Mouse (Mus musculus) ES-Bruce4 (cell line): ENCODE measurements at regions not wholly inside any gene's neighbourhood (a gene's known extent, or its start where the extent isn't known, plus 50 kb on each side); places are given as distances from the start of the nearest gene placed in this dataset.

Experiments
- H3K27ac ChIP-seq: 2 replicates; pipeline ENCODE4 v1.5.1; 2012; ENCODE audit warnings: low read length, inconsistent platforms; ENCODE audit not compliant: insufficient read depth
- H3K27me3 ChIP-seq: 2 replicates; pipeline ENCODE4 v1.6.1; 2012; ENCODE audit warnings: mild to moderate bottlenecking, low read length, inconsistent platforms; ENCODE audit not compliant: control insufficient read depth, poor library complexity, insufficient read depth, severe bottlenecking
- H3K36me3 ChIP-seq: 2 replicates; pipeline ENCODE4 v1.6.1; 2012; ENCODE audit warnings: inconsistent platforms, mild to moderate bottlenecking, low read length, moderate library complexity; ENCODE audit not compliant: control insufficient read depth, poor library complexity, insufficient read depth, severe bottlenecking
- H3K4me1 ChIP-seq: one replicate; pipeline ENCODE4 v1.8.1; 2011; ENCODE audit warnings: low read length; ENCODE audit not compliant: control insufficient read depth, insufficient read depth
- H3K4me3 ChIP-seq: 2 replicates; pipeline ENCODE4 v1.5.1; 2011; ENCODE audit warnings: low read depth, mild to moderate bottlenecking, low read length
- H3K9ac ChIP-seq: 2 replicates; pipeline ENCODE4 v1.6.1; 2012; ENCODE audit warnings: low read depth, mild to moderate bottlenecking, inconsistent platforms; ENCODE audit not compliant: poor library complexity, severe bottlenecking
- H3K9me3 ChIP-seq: replicated peaks from 2 replicates; pipeline ENCODE4 v1.6.1; 2012; ENCODE audit warnings: mild to moderate bottlenecking, low read length, inconsistent platforms; ENCODE audit not compliant: control insufficient read depth, poor library complexity, insufficient read depth, severe bottlenecking
- CTCF ChIP-seq: IDR thresholded peaks from one replicate; pipeline ENCODE4 v1.8.1; 2011; ENCODE audit warnings: low read depth, low read length
- EP300 ChIP-seq: IDR thresholded peaks from 2 replicates; pipeline ENCODE4 v1.6.1; 2011; ENCODE audit warnings: low read depth, low read length; ENCODE audit not compliant: insufficient read depth
- POLR2A ChIP-seq: IDR thresholded peaks from one replicate; pipeline ENCODE4 v1.8.1; 2011; ENCODE audit warnings: low read length; ENCODE audit not compliant: insufficient read depth

DNA sequence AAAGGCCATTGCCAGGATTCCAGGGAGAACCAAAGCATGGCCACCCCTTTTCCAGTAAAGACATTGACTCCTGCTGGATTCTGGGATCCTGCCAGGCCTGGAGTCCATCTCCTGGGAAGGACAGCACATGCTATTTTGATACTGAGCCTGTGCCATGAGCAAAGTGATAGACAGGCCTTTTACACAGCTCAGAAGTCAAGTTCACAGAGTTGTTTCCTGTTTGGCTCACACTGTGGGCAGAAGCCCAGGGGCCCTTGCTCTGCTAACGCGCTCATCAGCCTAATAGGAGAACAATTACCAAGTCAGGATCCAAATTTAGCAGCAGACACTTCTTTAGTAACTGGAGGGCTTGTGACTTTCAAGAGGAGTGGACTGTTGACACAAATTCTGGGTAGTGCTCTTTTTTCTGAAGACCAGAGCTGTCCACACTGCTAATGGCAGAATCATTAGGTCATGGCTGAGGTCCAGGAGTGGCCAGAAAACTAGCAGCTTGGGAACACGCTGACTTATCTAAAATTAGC lies 122.1 kb upstream of the Smim23 start:
- no peaks in the 10 kb centered on the region for H3K36me3 ChIP-seq
- H3K9me3 ChIP-seq: no peaks in the 10 kb centered on the region
- H3K27me3 ChIP-seq: 0 out of 2 replicates have a peak, but pooled peaks cover 1% of the 10 kb centered on the region
- H3K4me3 ChIP-seq: no peak overlapping the region
- TF ChIP-seq POLR2A: no peak
- no peak overlapping the region for H3K9ac ChIP-seq
- H3K27ac ChIP-seq: no peak overlapping the region
- H3K4me1 ChIP-seq: no peaks in the 10 kb centered on the region

- H3K27ac ChIP-seq: no peak overlapping the region
- H3K4me3 ChIP-seq: no peak overlapping the region
- H3K9ac ChIP-seq: no peak overlapping the region
- no peak for TF ChIP-seq EP300
- TF ChIP-seq CTCF: no peak
- TF ChIP-seq POLR2A: no peak
- H3K4me1 ChIP-seq: no peaks in the 10 kb centered on the region
- H3K9me3 ChIP-seq: no peaks in the 10 kb centered on the region
- no peaks in the 10 kb centered on the region for H3K36me3 ChIP-seq
- H3K27me3 ChIP-seq: 0 out of 2 replicates have a peak, but pooled peaks cover 1% of the 10 kb centered on the region
Measured at GRCm38 (mm10) chr11:32945071-32945470, 120.7 kb upstream of the Smim23 start.

- Histone ChIP-seq H3K9me3 (no peaks in the 10 kb centered on the region), H3K9ac (no peak overlapping the region), H3K4me3 (no peak overlapping the region), H3K27me3 (no peaks in the 10 kb centered on the region), H3K27ac (no peak overlapping the region), H3K36me3 (no peaks in the 10 kb centered on the region), H3K4me1 (no peaks in the 10 kb centered on the region)
- TF ChIP-seq POLR2A (no peak), CTCF (no peak), EP300 (no peak)
Measured at GRCm38 (mm10) chr11:32941331-32942009, 117.1 kb upstream of the Smim23 start.

DNA sequence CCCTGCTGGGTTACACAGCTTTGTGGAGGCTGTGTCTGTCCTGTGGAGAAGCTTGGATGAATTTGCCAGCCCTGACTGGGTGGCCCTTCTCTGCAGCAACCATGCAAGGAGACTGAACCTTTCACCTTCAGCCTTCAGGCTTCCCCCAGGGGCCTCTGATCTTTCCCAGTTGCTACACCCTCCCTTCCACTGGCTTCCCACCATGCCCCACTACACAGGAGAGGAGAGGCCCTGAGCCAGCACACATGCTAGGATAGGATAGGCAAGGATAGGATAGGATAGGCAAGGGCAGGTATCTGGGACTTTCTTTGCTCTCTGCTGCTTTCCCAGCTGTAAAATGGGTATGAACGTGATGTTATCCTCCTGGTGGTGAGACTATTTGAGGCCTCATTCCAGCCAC lies 114.7 kb upstream of the Smim23 start:
- H3K4me3 ChIP-seq: no peak overlapping the region
- H3K27ac ChIP-seq: no peak overlapping the region
- H3K9me3 ChIP-seq: no peaks in the 10 kb centered on the region
- H3K27me3 ChIP-seq: no peaks in the 10 kb centered on the region
- H3K9ac ChIP-seq: no peak overlapping the region
- H3K4me1 ChIP-seq: no peaks in the 10 kb centered on the region
- TF ChIP-seq CTCF (no peak), POLR2A (no peak), EP300 (no peak)
- no peaks in the 10 kb centered on the region for H3K36me3 ChIP-seq

DNA sequence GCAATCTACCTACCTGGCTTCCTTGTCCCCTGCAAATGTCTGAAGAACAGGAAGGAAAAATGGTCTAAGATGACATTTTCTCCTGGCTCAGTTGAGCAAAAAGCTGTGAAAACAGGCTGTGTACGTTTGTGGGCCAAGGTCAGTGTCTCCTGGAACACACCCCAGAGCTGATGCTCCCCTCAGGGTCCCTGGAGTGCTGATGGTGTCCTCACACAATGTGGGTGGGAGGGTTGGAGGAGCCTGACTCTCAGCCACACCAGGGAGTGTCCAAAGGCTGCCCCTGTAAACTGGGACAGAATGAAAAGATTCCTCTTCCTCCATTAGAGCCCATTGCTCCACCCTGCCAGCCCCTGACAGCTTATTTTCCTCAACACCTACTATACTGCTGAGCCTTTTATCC lies 112.8 kb upstream of the Smim23 start:
- Histone ChIP-seq H3K36me3 (no peaks in the 10 kb centered on the region), H3K4me3 (no peak overlapping the region), H3K9me3 (no peaks in the 10 kb centered on the region), H3K27me3 (no peaks in the 10 kb centered on the region), H3K4me1 (no peaks in the 10 kb centered on the region), H3K27ac (no peak overlapping the region), H3K9ac (no peak overlapping the region)
- TF ChIP-seq POLR2A: no peak
- no peak for TF ChIP-seq EP300
- no peak for TF ChIP-seq CTCF

- H3K9ac ChIP-seq: no peak overlapping the region
- H3K4me1 ChIP-seq: no peaks in the 10 kb centered on the region
- no peaks in the 10 kb centered on the region for H3K27me3 ChIP-seq
- H3K36me3 ChIP-seq: no peaks in the 10 kb centered on the region
- H3K27ac ChIP-seq: no peak overlapping the region
- TF ChIP-seq EP300 (no peak), CTCF (no peak), POLR2A (no peak)
- H3K4me3 ChIP-seq: no peak overlapping the region
- H3K9me3 ChIP-seq: 0 out of 2 replicates have a peak, but pooled peaks cover 3% of the 10 kb centered on the region
Measured at GRCm38 (mm10) chr11:32931928-32932327, 107.5 kb upstream of the Smim23 start.
